Mouse (Mus musculus) bone marrow macrophage, adult 2 months (primary cell): Measurements from ENCODE around the gene Cdh24.

Experiments
- CTCF ChIP-seq: IDR thresholded peaks from 2 replicates; pipeline ENCODE4 v1.5.1; 2012; ENCODE audit warnings: low read depth, mild to moderate bottlenecking, low read length, moderate library complexity
- POLR2A ChIP-seq: IDR thresholded peaks from 2 replicates; pipeline ENCODE4 v1.6.1; 2012; ENCODE audit warnings: mild to moderate bottlenecking, low read depth, low read length, borderline replicate concordance

DNA sequence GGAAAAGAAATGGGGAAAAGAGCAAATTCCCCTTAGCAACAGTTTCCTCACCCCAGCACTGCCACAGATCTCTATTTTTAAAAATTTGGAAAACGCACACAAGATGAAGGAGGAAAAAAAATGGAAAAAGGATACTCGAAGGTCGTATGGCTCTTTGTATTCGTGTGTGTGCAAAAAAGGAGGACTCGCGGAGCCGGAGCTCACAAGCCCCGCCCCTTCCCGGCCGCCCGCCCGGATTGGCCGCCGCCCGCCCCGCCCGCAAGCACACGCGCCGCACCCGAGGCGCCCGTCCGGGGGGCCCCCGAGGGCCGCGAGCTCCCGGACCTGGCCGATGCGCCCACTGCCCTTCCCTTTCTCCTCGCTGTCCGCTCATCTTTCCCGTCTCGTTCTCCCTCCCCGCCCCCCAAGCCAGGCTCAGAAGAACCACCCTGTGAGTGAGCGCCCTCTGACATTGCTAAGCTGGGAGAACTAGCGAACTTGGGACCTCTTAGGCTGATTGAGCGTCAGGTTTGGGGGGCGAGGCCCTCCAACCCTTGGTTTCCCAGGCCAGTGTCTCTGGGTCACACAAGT, 35.3 kb downstream of the Cdh24 start, which contains the start of gene 4931414P19Rik:
- TF ChIP-seq CTCF = no peak
- no peak for TF ChIP-seq POLR2A
